Mouse (Mus musculus): ENCODE data around the gene Golt1a.
"Not testable (repeated sequence)": the region's sequence is repeated elsewhere in the genome, so short reads cannot be mapped to it uniquely, and the experiment has no call there.

Gene Golt1a

GRCm38 (mm10) chr1:133302540-133302939 lies 7.1 kb upstream of the Golt1a start:
- intact Hi-C loops (cut with DNase I): no loop called here

- intact Hi-C loops (cut with DNase I): loop anchor here (1.0 kb wide), 1 partner anchor 126 kb away; no protein-coding TSS in a partner anchor
Observed at GRCm38 (mm10) chr1:133306842-133307241, 2.8 kb upstream of the Golt1a start.

- intact Hi-C loops (cut with DNase I): no loop called here
Observed at GRCm38 (mm10) chr1:133307318-133307717, 2.3 kb upstream of the Golt1a start.

DNA sequence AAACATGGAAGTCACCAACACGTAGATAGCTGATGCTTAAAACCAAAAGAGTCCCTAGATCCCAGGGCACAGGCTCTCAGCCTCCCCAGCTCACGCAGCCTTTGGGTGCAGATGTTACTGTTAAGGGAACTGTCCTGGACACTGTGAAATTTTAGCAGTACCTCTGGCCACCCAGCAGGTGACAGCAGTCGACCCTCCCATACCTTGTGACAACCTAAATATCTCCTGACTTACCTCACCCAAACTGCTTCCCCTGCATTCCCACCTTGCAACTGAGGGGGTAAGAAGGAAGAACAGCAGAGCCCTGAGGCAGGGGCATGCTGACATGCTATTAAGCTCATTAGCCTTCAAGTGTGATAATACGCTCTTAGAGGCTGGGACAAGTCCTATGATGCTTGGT lies 1.6 kb downstream of the Golt1a start:
- intact Hi-C loops (cut with DNase I): loop anchor here (10.0 kb wide), 1 partner anchor 276 kb away; the partner anchor contains the start of gene Mdm4

- intact Hi-C loops (cut with DNase I): loop anchor here (10.0 kb wide), 1 partner anchor 277 kb away; the partner anchor contains the start of gene Mdm4
Observed at GRCm38 (mm10) chr1:133311946-133312345, 2.3 kb downstream of the Golt1a start.

DNA sequence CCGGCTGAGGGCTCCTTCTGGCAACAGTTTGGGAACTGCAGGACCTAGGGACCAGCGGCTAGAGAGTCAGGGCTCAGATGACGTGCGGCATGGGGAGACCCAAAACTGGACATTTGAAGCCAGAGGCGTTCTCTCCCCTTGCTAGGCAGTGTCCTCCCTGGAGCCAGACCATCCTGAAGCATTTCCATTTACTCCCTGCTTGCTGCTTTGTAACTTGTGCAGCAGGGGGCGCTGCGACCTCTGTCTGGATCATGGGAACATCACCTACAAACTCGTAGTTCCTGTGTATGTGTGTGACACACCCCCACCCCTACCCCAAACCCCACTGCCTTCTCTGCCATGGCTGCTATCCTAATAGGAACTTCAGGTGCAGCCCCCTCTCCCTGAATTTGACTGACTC lies 4.8 kb downstream of the Golt1a start:
- intact Hi-C loops (cut with DNase I): loop anchor here (2.0 to 10.0 kb wide), 2 partner anchors 38 to 280 kb away; partner anchors contain the start of gene Mdm4

DNA sequence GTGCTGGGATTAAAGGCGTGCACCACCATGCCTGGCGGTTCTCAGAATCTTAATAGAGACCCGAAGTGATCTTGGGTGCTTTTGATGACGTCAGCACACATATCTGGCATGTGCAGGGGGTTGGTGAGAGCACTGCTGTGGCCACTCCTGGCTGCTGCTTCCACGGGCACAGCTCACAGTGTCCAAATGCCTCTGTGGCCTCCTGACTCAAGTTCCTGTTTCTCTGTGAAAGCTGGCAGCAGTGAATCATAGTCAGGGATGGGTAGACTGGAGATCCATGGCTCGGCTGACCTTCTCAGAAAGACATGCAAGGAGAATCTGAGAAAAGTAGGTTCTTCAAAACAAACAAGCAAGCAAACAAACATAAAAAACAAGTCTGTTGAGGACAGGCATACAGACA lies 6.2 kb downstream of the Golt1a start:
- intact Hi-C loops (cut with DNase I): loop anchor here (2.0 to 10.0 kb wide), 3 partner anchors 37 to 295 kb away; partner anchors contain the start of genes Mdm4 and Snrpe

DNA sequence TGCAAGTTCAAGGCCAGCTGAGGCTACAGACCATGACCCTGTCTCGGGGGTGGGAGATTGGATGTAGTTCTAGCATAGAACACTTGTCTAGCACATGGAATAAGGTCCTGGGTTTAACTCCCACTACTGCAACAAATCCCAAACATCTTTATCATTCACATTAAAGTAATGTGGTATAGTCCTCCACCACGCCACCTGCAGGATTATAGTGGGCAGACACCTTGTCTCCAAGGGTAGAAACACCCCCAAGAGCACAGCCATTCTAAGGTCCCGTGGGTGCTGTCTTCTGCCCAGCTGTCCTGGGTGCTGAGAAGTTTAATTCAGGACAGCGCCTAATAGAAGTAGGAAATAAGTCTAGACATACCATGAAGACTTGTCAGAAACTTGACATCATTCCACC lies 7.0 kb downstream of the Golt1a start:
- intact Hi-C loops (cut with DNase I): loop anchor here (2.0 to 10.0 kb wide), 2 partner anchors 282 to 294 kb away; partner anchors contain the start of genes Mdm4 and Snrpe

GRCm38 (mm10) chr1:133317149-133317548 lies 7.5 kb downstream of the Golt1a start:
- intact Hi-C loops (cut with DNase I): loop anchor here (2.0 to 10.0 kb wide), 2 partner anchors 282 to 294 kb away; partner anchors contain the start of genes Mdm4 and Snrpe

DNA sequence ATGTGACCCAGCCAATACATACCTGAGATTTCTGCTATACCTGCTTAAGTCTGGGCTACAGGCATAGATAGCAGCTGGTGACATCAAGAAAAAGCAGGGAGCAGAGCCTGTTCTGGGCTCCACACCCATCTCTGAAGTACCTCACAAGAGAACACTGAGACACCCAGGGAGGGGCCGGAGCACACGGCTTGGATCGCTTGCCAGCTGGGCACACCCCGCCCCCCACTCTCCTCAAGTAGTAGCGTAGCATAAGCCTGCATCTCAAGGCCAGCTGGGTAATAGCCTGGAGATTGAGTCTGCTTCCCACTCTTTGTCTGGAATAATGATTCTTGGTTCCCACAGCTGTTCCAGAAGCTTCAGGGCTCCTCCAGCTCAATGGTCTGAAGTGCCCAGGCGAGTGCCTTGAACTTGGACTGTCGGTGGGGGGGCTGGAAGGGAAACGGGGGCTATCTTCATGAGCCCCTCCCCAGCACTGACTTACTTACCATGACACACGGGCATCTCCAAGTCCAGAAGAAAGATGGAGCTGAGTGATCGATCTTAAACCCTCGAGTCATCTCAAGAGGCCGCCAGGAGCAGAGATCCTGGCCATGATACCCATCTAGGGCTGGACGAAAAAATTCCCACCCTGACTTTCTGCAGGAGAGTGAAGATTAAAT lies 11.8 kb downstream of the Golt1a start, which contains the start of gene Kiss1:
Gene Kiss1, plus strand, starts transcription at position 609 of the 659 bp plus-strand sequence.
- intact Hi-C loops (cut with DNase I): no loop called here

DNA sequence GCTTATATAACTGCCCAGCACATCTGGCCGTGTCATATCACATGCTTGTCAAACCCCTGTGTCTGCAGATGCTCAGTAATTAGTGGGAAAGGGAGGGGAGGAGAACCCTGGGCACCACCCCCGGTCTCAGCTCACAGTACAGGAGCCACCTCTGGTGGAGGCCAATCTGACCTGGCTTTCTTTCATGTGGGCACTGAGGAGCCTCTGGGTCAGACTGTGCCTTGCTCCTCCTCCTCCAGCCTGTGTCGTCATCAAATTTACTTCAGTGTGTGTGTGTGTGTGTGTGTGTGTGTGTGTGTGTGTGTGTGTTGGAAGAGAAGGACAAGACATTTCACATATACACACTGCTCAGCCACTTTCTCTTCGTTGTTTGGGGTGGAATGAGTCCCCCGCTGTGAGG lies 13.7 kb downstream of the Golt1a start:
- intact Hi-C loops (cut with DNase I): no loop called here

GRCm38 (mm10) chr1:133325951-133326350 lies 16.4 kb downstream of the Golt1a start:
- intact Hi-C loops (cut with DNase I): no loop called here

GRCm38 (mm10) chr1:133327094-133327493 lies 17.5 kb downstream of the Golt1a start:
- intact Hi-C loops (cut with DNase I): no loop called here

- intact Hi-C loops (cut with DNase I): no loop called here
Observed at GRCm38 (mm10) chr1:133328299-133328795, 18.7 kb downstream of the Golt1a start.

GRCm38 (mm10) chr1:133328896-133329637 lies 19.5 kb downstream of the Golt1a start:
- intact Hi-C loops (cut with DNase I): no loop called here

DNA sequence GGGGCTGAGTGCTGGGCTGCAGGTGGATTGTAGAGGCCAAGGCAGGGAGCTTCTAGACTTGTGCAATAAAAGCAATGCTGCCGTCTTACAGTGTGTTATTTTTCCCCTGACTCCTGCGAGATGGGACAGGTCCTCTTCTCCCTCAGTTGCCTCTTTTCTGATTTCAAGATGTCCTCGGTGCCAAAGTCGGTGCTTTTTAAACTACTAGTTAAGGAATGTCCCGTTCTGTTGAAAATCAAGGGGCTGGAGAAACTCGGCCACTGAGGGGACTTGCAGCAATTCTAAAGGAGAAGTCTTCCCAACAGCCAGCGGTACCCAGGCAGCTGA lies 20.0 kb downstream of the Golt1a start:
- intact Hi-C loops (cut with DNase I): no loop called here

DNA sequence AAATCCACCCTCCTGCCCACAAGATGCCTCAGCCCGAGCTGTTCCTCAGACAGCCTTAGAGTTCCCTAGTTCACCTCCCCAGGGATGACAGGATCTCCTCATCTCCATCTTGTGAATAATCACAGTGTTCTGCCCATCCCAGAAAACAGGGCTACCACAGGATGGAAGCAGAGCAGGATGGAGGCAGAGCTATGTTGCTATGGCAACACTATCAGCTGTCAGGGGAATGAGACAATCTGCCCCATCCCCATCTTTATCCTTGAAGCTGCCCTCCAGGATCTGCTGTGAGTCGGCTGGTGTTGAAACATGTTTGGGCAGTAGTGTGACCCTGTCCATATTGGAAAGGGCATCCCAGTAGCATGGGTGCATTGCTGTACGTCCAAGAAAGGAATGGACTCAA lies 21.5 kb downstream of the Golt1a start:
- intact Hi-C loops (cut with DNase I): no loop called here

GRCm38 (mm10) chr1:133332656-133333430 lies 23.2 kb downstream of the Golt1a start:
- intact Hi-C loops (cut with DNase I): no loop called here

GRCm38 (mm10) chr1:133333937-133334336 lies 24.3 kb downstream of the Golt1a start:
- intact Hi-C loops (cut with DNase I): no loop called here

- intact Hi-C loops (cut with DNase I): not testable (repeated sequence)
Observed at GRCm38 (mm10) chr1:133340403-133340802, 30.8 kb downstream of the Golt1a start.

GRCm38 (mm10) chr1:133344357-133344756 lies 34.8 kb downstream of the Golt1a start:
- intact Hi-C loops (cut with DNase I): no loop called here
